Mouse (Mus musculus) G1E (cell line): ENCODE measurements around the gene Armh2.

Source experiments
- CTCF ChIP-seq: IDR thresholded peaks from 2 replicates; pipeline ENCODE4 v1.5.1; 2012; ENCODE audit warnings: low read depth, low read length, inconsistent platforms, mixed read lengths
- GATA1 ChIP-seq: IDR thresholded peaks from 2 replicates; pipeline ENCODE4 v1.6.1; 2012; ENCODE audit warnings: borderline replicate concordance, low read length, inconsistent platforms, mixed read lengths
- GATA2 ChIP-seq: IDR thresholded peaks from 2 replicates; pipeline ENCODE4 v1.6.1; 2012; ENCODE audit warnings: low read depth, low read length, inconsistent platforms, borderline replicate concordance
- POLR2AphosphoS5 ChIP-seq: IDR thresholded peaks from 2 replicates; pipeline ENCODE4 v1.6.1; 2012; ENCODE audit warnings: low read depth, low read length, inconsistent platforms; ENCODE audit not compliant: insufficient replicate concordance
- TAL1 ChIP-seq: conservative IDR thresholded peaks from 2 replicates; pipeline ENCODE4 v1.6.1; 2012; ENCODE audit warnings: low read depth, low read length, inconsistent platforms, mixed read lengths

- TF ChIP-seq CTCF = no peak
- no peak for TF ChIP-seq POLR2AphosphoS5
- no peak for TF ChIP-seq GATA1
- no peak for TF ChIP-seq GATA2
- no peak for TF ChIP-seq TAL1
Measured at GRCm38 (mm10) chr13:24760351-24760870, 19.4 kb downstream of the Armh2 start.
